Mouse (Mus musculus) ES-E14 (cell line): ENCODE measurements at regions not wholly inside any gene's neighbourhood (a gene's known extent, or its start where the extent isn't known, plus 50 kb on each side); places are given as distances from the start of the nearest gene placed in this dataset.

Experiments used
- CHD2 ChIP-seq: IDR thresholded peaks from 2 replicates; pipeline ENCODE4 v1.6.1; 2014; ENCODE audit warnings: mild to moderate bottlenecking, low read depth, low read length, inconsistent platforms
- HCFC1 ChIP-seq: IDR thresholded peaks from 2 replicates; pipeline ENCODE4 v1.6.1; 2012; ENCODE audit warnings: low read length, inconsistent platforms, borderline replicate concordance; ENCODE audit not compliant: insufficient read depth
- MAFK ChIP-seq: IDR thresholded peaks from 2 replicates; pipeline ENCODE4 v1.6.1; 2014; ENCODE audit warnings: mild to moderate bottlenecking, low read depth, low read length, inconsistent platforms; ENCODE audit not compliant: insufficient read depth
- ZC3H11A ChIP-seq: IDR thresholded peaks from 2 replicates; pipeline ENCODE4 v1.6.1; 2012; ENCODE audit warnings: low read depth, mild to moderate bottlenecking, inconsistent platforms, low read length, borderline replicate concordance
- ZNF384 ChIP-seq: IDR thresholded peaks from 2 replicates; pipeline ENCODE4 v1.6.1; 2012; ENCODE audit warnings: low read depth, low read length, inconsistent platforms

DNA sequence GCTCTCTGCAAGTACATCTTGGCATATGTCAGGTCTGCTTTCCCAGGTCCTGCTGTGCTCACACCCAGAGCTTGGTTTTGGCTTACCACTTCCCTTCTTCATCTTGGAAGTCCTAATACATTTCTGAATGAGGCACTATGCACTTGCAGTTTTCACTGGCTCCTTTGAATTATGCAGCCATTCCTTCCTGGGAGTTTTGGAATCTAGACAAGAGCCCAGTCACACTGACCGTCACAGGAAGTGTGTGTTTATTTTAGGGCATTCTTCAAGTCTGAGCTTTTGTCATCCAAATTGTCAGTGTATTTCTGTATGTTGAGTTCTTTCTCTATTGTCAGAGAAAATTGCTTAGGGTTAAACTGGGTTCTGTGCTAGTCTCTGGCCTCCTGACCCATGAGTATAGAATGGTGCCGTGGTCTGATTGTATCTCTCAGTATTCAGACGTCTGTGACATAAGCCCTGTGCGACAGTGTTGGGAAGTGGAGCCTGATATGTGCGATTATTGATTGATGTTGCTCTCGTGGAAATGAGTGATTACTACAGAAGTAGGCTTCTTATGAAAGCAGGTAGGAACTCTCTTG, 162.6 kb upstream of the Serpine2 start:
- TF ChIP-seq CHD2 (no peak), ZNF384 (no peak), MAFK (no peak), HCFC1 (no peak), ZC3H11A (no peak)
